Mouse (Mus musculus) forebrain, embryonic 14.5 days (tissue): ENCODE data around the gene Serpina16. TPM values are rescaled to one million over a fixed set of nuclear protein-coding genes. Genes with fewer than 3 reads are reported as not detected.

ENCODE experiments used
- ATAC-seq: fragments of 200-750 bp; cut with Nextera tagmentation; 2 replicates; pipeline ENCODE4 v1.8.0; 2017; ENCODE audit warnings: mild to moderate bottlenecking, moderate library complexity
- DNase-seq: peaks from one replicate; pipeline ENCODE4 v3.0.0-alpha.2; 2015; ENCODE audit warnings: low spot score
- H3K27ac ChIP-seq: fragments of 300-500 bp; sonication (generic); 2 replicates; pipeline ENCODE4 v1.5.1; 2014; ENCODE audit warnings: low read depth, mild to moderate bottlenecking, control low read depth, low read length, moderate library complexity
- H3K27me3 ChIP-seq: fragments of 300-500 bp; sonication (generic); replicated peaks from 2 replicates; pipeline ENCODE4 v1.6.1; 2014; ENCODE audit warnings: low read length, control low read depth, mixed read lengths; ENCODE audit not compliant: control insufficient read depth, insufficient read depth
- H3K36me3 ChIP-seq: fragments of 300-500 bp; sonication (generic); 2 replicates; pipeline ENCODE4 v1.6.1; 2014; ENCODE audit warnings: low read length, control low read depth; ENCODE audit not compliant: control insufficient read depth, insufficient read depth
- H3K4me1 ChIP-seq: fragments of 300-500 bp; sonication (generic); 2 replicates; pipeline ENCODE4 v1.6.1; 2014; ENCODE audit warnings: antibody characterized with exemption, low read length, control low read depth; ENCODE audit not compliant: control insufficient read depth, insufficient read depth
- H3K4me2 ChIP-seq: fragments of 300-500 bp; sonication (generic); 2 replicates; pipeline ENCODE4 v1.6.1; 2014; ENCODE audit warnings: mild to moderate bottlenecking, control low read depth, low read length
- H3K4me3 ChIP-seq: fragments of 300-500 bp; sonication (generic); 2 replicates; pipeline ENCODE4 v1.5.1; 2014; ENCODE audit warnings: low read depth, low read length, control low read depth
- H3K9ac ChIP-seq: fragments of 300-500 bp; sonication (generic); 2 replicates; pipeline ENCODE4 v1.6.1; 2014; ENCODE audit warnings: mild to moderate bottlenecking, low read length, control low read depth, moderate library complexity
- H3K9me3 ChIP-seq: fragments of 300-500 bp; sonication (generic); replicated peaks from 2 replicates; pipeline ENCODE4 v1.6.1; 2016; ENCODE audit warnings: low read length, control low read depth, mixed read lengths; ENCODE audit not compliant: control insufficient read depth
- WGBS: fragments of 180-500 bp; shearing (Covaris S2); extraction: QIAGEN DNeasy Blood & Tissue Kit; methylation state at CpG from one replicate; pipeline ENCODE4 v1.1.7; 2014; 5-methylcytosine and 5-hydroxymethylcytosine counted together
- polyA plus RNA-seq: library from polyadenylated mRNA; unstranded; fragments of >200 nt; fragmentation: Nextera tagmentation; extraction: Ambion mirVana; gene quantifications from 2 replicates; pipeline ENCODE4 v1.2.1, GENCODE M21; 2014

The Serpina16 gene
- polyA plus RNA-seq, 1 experiment from 2014 or later: not detected

GRCm38 (mm10) chr12:103644601-103645000 lies 31.3 kb downstream of the Serpina16 start:
- Histone ChIP-seq H3K36me3 (no peaks in the 10 kb centered on the region), H3K4me2 (no peak overlapping the region), H3K9ac (no peak overlapping the region), H3K9me3 (no peaks in the 10 kb centered on the region), H3K27me3 (no peaks in the 10 kb centered on the region), H3K27ac (no peak overlapping the region), H3K4me3 (no peak overlapping the region), H3K4me1 (no peaks in the 10 kb centered on the region)
- no peak for DNase-seq
- WGBS: 28% methylated on average over 5 of the region's 5 CpGs
- ATAC-seq: no peak

- Histone ChIP-seq H3K9ac (no peak overlapping the region), H3K36me3 (no peaks in the 10 kb centered on the region), H3K9me3 (no peaks in the 10 kb centered on the region), H3K27ac (no peak overlapping the region), H3K4me3 (no peak overlapping the region), H3K4me2 (no peak overlapping the region), H3K27me3 (no peaks in the 10 kb centered on the region), H3K4me1 (no peaks in the 10 kb centered on the region)
- WGBS: 81% methylated on average over 3 of the region's 3 CpGs
- DNase-seq (no peak), ATAC-seq (no peak)
Observed at GRCm38 (mm10) chr12:103643818-103644217, 32.1 kb downstream of the Serpina16 start.

GRCm38 (mm10) chr12:103643336-103643735 lies 32.6 kb downstream of the Serpina16 start:
- no peaks in the 10 kb centered on the region for H3K36me3 ChIP-seq
- H3K9ac ChIP-seq: no peak overlapping the region
- no peaks in the 10 kb centered on the region for H3K4me1 ChIP-seq
- 0% methylated on average over 2 of the region's 2 CpGs for WGBS
- ATAC-seq (peak; percentile 52), DNase-seq (peak; percentile 85)
- no peak overlapping the region for H3K4me2 ChIP-seq
- H3K9me3 ChIP-seq: no peaks in the 10 kb centered on the region
- H3K4me3 ChIP-seq: no peak overlapping the region
- H3K27ac ChIP-seq: no peak overlapping the region
- H3K27me3 ChIP-seq: no peaks in the 10 kb centered on the region

GRCm38 (mm10) chr12:103635846-103636245 lies 40.1 kb downstream of the Serpina16 start:
- 92% methylated on average over 2 of the region's 2 CpGs for WGBS
- H3K27me3 ChIP-seq: no peaks in the 10 kb centered on the region
- no peak overlapping the region for H3K27ac ChIP-seq

GRCm38 (mm10) chr12:103634430-103634829 lies 41.5 kb downstream of the Serpina16 start:
- 70% methylated on average over 2 of the region's 2 CpGs for WGBS
- Histone ChIP-seq H3K4me1 (no peaks in the 10 kb centered on the region), H3K36me3 (no peaks in the 10 kb centered on the region), H3K9me3 (no peaks in the 10 kb centered on the region), H3K27ac (no peak overlapping the region), H3K4me2 (no peak overlapping the region), H3K4me3 (no peak overlapping the region), H3K9ac (no peak overlapping the region), H3K27me3 (no peaks in the 10 kb centered on the region)
- DNase-seq (no peak), ATAC-seq (no peak)

More at GRCm38 (mm10) chr12:103635846-103636245, 40.1 kb downstream of the Serpina16 start:
- Histone ChIP-seq H3K4me3 (no peak overlapping the region), H3K36me3 (no peaks in the 10 kb centered on the region), H3K4me1 (no peaks in the 10 kb centered on the region), H3K4me2 (no peak overlapping the region), H3K9me3 (no peaks in the 10 kb centered on the region), H3K9ac (no peak overlapping the region)
- ATAC-seq: no peak
- no peak for DNase-seq

GRCm38 (mm10) chr12:103631203-103631612 lies 44.7 kb downstream of the Serpina16 start, which contains the start of gene Serpina10:
Gene Serpina10, minus strand, starts transcription at chr12:103631444.
- 74% methylated on average over 3 of the region's 3 CpGs for WGBS
- Histone ChIP-seq H3K27me3 (no peaks in the 10 kb centered on the region), H3K36me3 (no peaks in the 10 kb centered on the region), H3K27ac (no peak within 1 kb of the TSS), H3K4me3 (no peak within 1 kb of the TSS), H3K9ac (no peak within 1 kb of the TSS), H3K9me3 (no peaks in the 10 kb centered on the region), H3K4me1 (no peaks in the 10 kb centered on the region), H3K4me2 (no peak within 1 kb of the TSS)
- no peak for DNase-seq
- ATAC-seq: no peak

Other genes starting within 250 kb of the Serpina16 start
- gene Ifi27, start 241.9 kb downstream of the Serpina16 start, polyA plus RNA-seq: 7.1 and 9.4 TPM in 2 replicates
- 3.3 and 4.9 TPM in 2 replicates for gene Ifi27l2a, start 232.5 kb downstream of the Serpina16 start, polyA plus RNA-seq
- not detected in 2 replicates for gene Ifi27l2b, start 218.9 kb downstream of the Serpina16 start, polyA plus RNA-seq
- 2.2 TPM in 2 replicates for gene Ppp4r4, start 143.9 kb downstream of the Serpina16 start, polyA plus RNA-seq
- 0.11 TPM in 1 of 2 replicates, not detected in the other for gene Serpina10, start 44.7 kb downstream of the Serpina16 start, polyA plus RNA-seq
- not detected in 2 replicates for gene Serpina6, start 18.9 kb downstream of the Serpina16 start, polyA plus RNA-seq
- not detected in 2 replicates for gene Serpina1f, start 19.4 kb upstream of the Serpina16 start, polyA plus RNA-seq
- gene Serpina1d, start 97.5 kb upstream of the Serpina16 start, polyA plus RNA-seq: not detected in 2 replicates
- gene Serpina1b, start 154.2 kb upstream of the Serpina16 start, polyA plus RNA-seq: not detected in 2 replicates
- not detected in 2 replicates for gene Serpina1a, start 187.4 kb upstream of the Serpina16 start, polyA plus RNA-seq
- not detected in 2 replicates for gene Serpina1c, start 228.7 kb upstream of the Serpina16 start, polyA plus RNA-seq